Mouse (Mus musculus) limb, embryonic 14.5 days (tissue): ENCODE data around the gene Rps6kb1. TPM values are rescaled to one million over a fixed set of nuclear protein-coding genes. Genes with fewer than 3 reads are reported as not detected.
A peak's percentile ranks its signal among the peaks of the same experiment; 100 is the strongest.
"Not testable (repeated sequence)": the region's sequence is repeated elsewhere in the genome, so short reads cannot be mapped to it uniquely, and the experiment has no call there.

Experiments
- ATAC-seq: fragments of 200-750 bp; cut with Nextera tagmentation; 2 replicates; pipeline ENCODE4 v1.8.0; 2017; ENCODE audit warnings: low read depth, moderate number of reproducible peaks, moderate TSS enrichment; ENCODE audit not compliant: low FRiP score
- DNase-seq: peaks from one replicate; pipeline ENCODE4 v3.0.0-alpha.2; 2015; ENCODE audit warnings: low spot score
- H3K27ac ChIP-seq: fragments of 300-500 bp; sonication (generic); replicated peaks from 2 replicates; pipeline ENCODE4 v1.5.1; 2014; ENCODE audit warnings: low read depth, mild to moderate bottlenecking, low read length, moderate library complexity, mixed read lengths
- H3K27me3 ChIP-seq: fragments of 300-500 bp; sonication (generic); 2 replicates; pipeline ENCODE4 v1.6.1; 2014; ENCODE audit warnings: low read length, mixed read lengths; ENCODE audit not compliant: control insufficient read depth, insufficient read depth
- H3K36me3 ChIP-seq: fragments of 300-500 bp; sonication (generic); 2 replicates; pipeline ENCODE4 v1.6.1; 2014; ENCODE audit warnings: mild to moderate bottlenecking, low read length, moderate library complexity, mixed read lengths; ENCODE audit not compliant: control insufficient read depth, insufficient read depth
- H3K4me1 ChIP-seq: fragments of 300-500 bp; sonication (generic); 2 replicates; pipeline ENCODE4 v1.6.1; 2014; ENCODE audit warnings: antibody characterized with exemption, low read length, mixed read lengths; ENCODE audit not compliant: control insufficient read depth, insufficient read depth
- H3K4me2 ChIP-seq: fragments of 300-500 bp; sonication (generic); replicated peaks from 2 replicates; pipeline ENCODE4 v1.6.1; 2014; ENCODE audit warnings: low read depth, mild to moderate bottlenecking, low read length, moderate library complexity; ENCODE audit not compliant: severe bottlenecking
- H3K4me3 ChIP-seq: fragments of 300-500 bp; sonication (generic); replicated peaks from 2 replicates; pipeline ENCODE4 v1.5.1; 2014; ENCODE audit warnings: low read length
- H3K9ac ChIP-seq: fragments of 300-500 bp; sonication (generic); 2 replicates; pipeline ENCODE4 v1.6.1; 2014; ENCODE audit warnings: mild to moderate bottlenecking, low read depth, low read length, moderate library complexity; ENCODE audit not compliant: severe bottlenecking
- H3K9me3 ChIP-seq: fragments of 300-500 bp; sonication (generic); 2 replicates; pipeline ENCODE4 v1.6.1; 2016; ENCODE audit warnings: low read length; ENCODE audit not compliant: control insufficient read depth
- POLR2A ChIP-seq: fragments of 200-500 bp; IDR thresholded peaks from 2 replicates; pipeline ENCODE4 v1.8.0; 2012; ENCODE audit warnings: inconsistent platforms, mild to moderate bottlenecking, moderate library complexity, borderline replicate concordance; ENCODE audit not compliant: insufficient read depth, insufficient read length; ENCODE audit errors: extremely low read depth
- WGBS: fragments of 180-500 bp; shearing (Covaris S2); extraction: QIAGEN DNeasy Blood & Tissue Kit; methylation state at CpG from one replicate; pipeline ENCODE4 v1.1.7; 2014; 5-methylcytosine and 5-hydroxymethylcytosine counted together
- polyA plus RNA-seq, 2 experiments: library from polyadenylated mRNA; depleted of rRNA in 1 of 2; stranded (reverse) in 1 of 2; unstranded in 1 of 2; fragments of >200 nt; fragmentation: Nextera tagmentation in 1 of 2; extraction: Ambion mirVana in 1 of 2; gene quantifications; 2 replicates each; pipeline versions ENCODE4 v1.2.1 to v1.2.3; 2012 to 2014

Rps6kb1 gene
- polyA plus RNA-seq, 2 experiments: 33.5 to 59.4 TPM

DNA sequence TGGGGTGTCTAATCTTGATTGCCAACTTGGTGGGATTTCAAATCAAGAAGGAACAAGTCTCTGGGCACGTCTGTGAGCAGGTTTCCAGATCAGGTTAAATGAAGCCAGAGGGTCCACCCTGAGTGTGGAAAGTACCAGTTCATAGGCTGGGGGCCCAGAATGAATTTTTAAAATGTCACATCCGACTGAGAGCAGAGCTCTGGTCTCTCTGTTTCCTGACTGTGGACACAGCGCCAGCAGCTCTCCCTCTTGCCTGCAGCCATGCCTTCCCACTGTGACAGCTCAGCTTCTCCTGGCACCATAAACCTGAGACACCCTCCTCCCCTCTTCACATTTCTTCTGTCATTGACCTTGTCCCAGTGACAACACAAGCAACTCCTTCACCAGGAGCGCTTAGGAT is 75.6 kb downstream of the Rps6kb1 start:
- no peak for DNase-seq
- ATAC-seq: no peak
- H3K27me3 ChIP-seq: no peaks in the 10 kb centered on the region
- TF ChIP-seq POLR2A: no peak
- WGBS: 40% methylated on average over 4 of the region's 4 CpGs
- H3K36me3 ChIP-seq: no peaks in the 10 kb centered on the region
- peaks cover 4% of the 10 kb centered on the region; the same call in 1 of the 2 replicates for H3K4me1 ChIP-seq
- no peak overlapping the region for H3K9ac ChIP-seq
- no peak overlapping the region for H3K4me3 ChIP-seq
- no peaks in the 10 kb centered on the region for H3K9me3 ChIP-seq
- H3K4me2 ChIP-seq: no peak overlapping the region
- no peak overlapping the region for H3K27ac ChIP-seq

- Histone ChIP-seq H3K27me3 (no peaks in the 10 kb centered on the region), H3K4me2 (no peak overlapping the region), H3K27ac (no peak overlapping the region), H3K36me3 (no peaks in the 10 kb centered on the region), H3K9me3 (no peaks in the 10 kb centered on the region), H3K4me1 (peaks cover 4% of the 10 kb centered on the region; the same call in 1 of the 2 replicates), H3K4me3 (no peak overlapping the region), H3K9ac (no peak overlapping the region)
- TF ChIP-seq POLR2A: no peak
- DNase-seq: no peak
- ATAC-seq: no peak
- WGBS: 71% methylated on average over 8 of the region's 8 CpGs
Observed at GRCm38 (mm10) chr11:86468345-86468744, 76.3 kb downstream of the Rps6kb1 start.

DNA sequence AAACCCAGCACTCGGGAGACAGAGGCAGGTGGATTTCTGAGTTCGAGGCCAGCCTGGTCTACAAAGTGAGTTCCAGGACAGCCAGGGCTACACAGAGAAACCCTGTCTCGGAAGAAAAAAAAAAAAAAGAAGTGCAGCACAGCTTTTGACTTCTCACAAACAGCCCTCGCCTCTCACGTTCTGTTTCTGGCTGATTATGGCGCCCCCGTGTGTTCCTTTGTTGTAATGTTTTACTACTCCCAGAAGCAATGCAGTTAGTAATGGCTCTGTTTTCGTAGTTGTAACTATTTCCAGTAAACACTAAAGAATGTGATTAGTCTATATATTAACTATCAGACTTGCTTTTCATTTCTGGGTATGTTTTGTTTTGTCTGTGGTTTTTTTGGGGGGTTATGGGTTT is 80.3 kb downstream of the Rps6kb1 start:
- not testable (repeated sequence) for H3K4me3 ChIP-seq, H3K27ac ChIP-seq, H3K27me3 ChIP-seq, ATAC-seq, H3K9me3 ChIP-seq, H3K4me2 ChIP-seq, H3K36me3 ChIP-seq, H3K4me1 ChIP-seq, H3K9ac ChIP-seq
- 17% methylated on average over 8 of the region's 8 CpGs for WGBS
- peak; percentile 87 for DNase-seq

DNA sequence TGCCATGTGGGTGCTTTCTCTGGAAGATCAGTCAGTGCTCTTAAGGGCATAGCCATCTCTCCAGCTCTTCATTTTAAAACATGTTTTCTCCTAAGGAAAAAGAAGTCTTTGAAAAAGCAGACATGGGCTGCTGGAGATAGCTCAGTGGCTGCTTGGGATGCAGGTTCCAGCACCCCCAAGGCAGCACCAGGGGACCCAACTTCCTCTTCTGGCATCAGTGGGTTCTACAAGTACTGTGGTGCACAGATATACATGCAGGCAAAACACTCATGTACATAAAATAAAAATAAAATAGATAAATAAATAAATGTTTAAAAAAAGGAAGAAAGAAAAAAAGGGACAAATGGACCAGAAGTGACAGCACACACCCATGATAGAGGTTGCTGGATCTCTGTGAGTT is 82.0 kb downstream of the Rps6kb1 start:
- Histone ChIP-seq H3K4me1 (no peaks in the 10 kb centered on the region), H3K9me3 (no peaks in the 10 kb centered on the region), H3K27ac (no peak overlapping the region), H3K9ac (no peak overlapping the region), H3K36me3 (no peaks in the 10 kb centered on the region), H3K4me3 (no peak overlapping the region), H3K4me2 (no peak overlapping the region), H3K27me3 (no peaks in the 10 kb centered on the region)
- ATAC-seq: no peak
- no peak for DNase-seq
- no peak for TF ChIP-seq POLR2A

DNA sequence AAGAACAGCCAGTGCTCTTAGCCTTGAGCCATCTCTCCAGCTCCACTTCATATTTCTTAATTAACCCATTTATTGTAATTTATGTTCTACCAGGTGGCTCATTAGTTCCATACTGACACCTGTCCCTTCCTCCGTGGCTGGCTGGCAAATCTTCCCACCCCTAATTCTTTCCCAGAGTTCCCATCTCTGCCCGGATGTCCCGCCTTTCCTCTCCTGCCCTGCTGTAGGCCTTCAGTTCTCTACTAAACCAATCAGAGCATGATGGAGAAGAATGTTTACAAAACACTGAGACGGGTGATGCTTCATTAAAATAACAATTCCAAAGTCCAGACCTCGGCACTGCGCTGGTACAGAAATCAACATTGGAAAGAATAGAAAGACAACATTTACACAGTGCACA is 85.7 kb downstream of the Rps6kb1 start:
- Histone ChIP-seq H3K27ac (no peak overlapping the region), H3K4me2 (no peak overlapping the region), H3K4me3 (no peak overlapping the region), H3K9ac (no peak overlapping the region), H3K27me3 (no peaks in the 10 kb centered on the region), H3K4me1 (no peaks in the 10 kb centered on the region), H3K9me3 (no peaks in the 10 kb centered on the region), H3K36me3 (no peaks in the 10 kb centered on the region)
- DNase-seq (no peak), ATAC-seq (no peak)
- TF ChIP-seq POLR2A: no peak
- WGBS: 92% methylated on average over 6 of the region's 6 CpGs

GRCm38 (mm10) chr11:86457545-86457944 is 87.1 kb downstream of the Rps6kb1 start:
- Histone ChIP-seq H3K27me3 (no peaks in the 10 kb centered on the region), H3K4me1 (no peaks in the 10 kb centered on the region), H3K9ac (no peak overlapping the region), H3K36me3 (no peaks in the 10 kb centered on the region), H3K27ac (no peak overlapping the region), H3K9me3 (no peaks in the 10 kb centered on the region), H3K4me3 (no peak overlapping the region), H3K4me2 (no peak overlapping the region)
- ATAC-seq (no peak), DNase-seq (no peak)
- no peak for TF ChIP-seq POLR2A
- WGBS: 81% methylated on average over 6 of the region's 6 CpGs
